Mouse (Mus musculus) liver, postnatal 0 days (tissue): ENCODE data around the gene Zkscan17. TPM values are rescaled to one million over a fixed set of nuclear protein-coding genes. Genes with fewer than 3 reads are reported as not detected.

Experiments
- ATAC-seq: fragments of 200-750 bp; cut with Nextera tagmentation; 2 replicates; pipeline ENCODE4 v1.8.0; 2017; ENCODE audit warnings: mild to moderate bottlenecking, moderate library complexity
- DNase-seq: peaks from one replicate; pipeline ENCODE4 v3.0.0-alpha.2; 2016
- H3K27ac ChIP-seq: fragments of 300-500 bp; sonication (generic); 2 replicates; pipeline ENCODE4 v1.5.1; 2014; ENCODE audit warnings: antibody characterized with exemption, moderate library complexity, mild to moderate bottlenecking, low read depth
- H3K27me3 ChIP-seq: fragments of 300-500 bp; sonication (generic); 2 replicates; pipeline ENCODE4 v1.6.1; 2014; ENCODE audit warnings: low read length, control low read depth, mixed read lengths; ENCODE audit not compliant: insufficient read depth
- H3K36me3 ChIP-seq: fragments of 300-500 bp; sonication (generic); replicated peaks from 2 replicates; pipeline ENCODE4 v1.6.1; 2014; ENCODE audit warnings: mild to moderate bottlenecking, control low read depth, low read length, moderate library complexity, mixed read lengths; ENCODE audit not compliant: insufficient read depth
- H3K4me1 ChIP-seq: fragments of 300-500 bp; sonication (generic); 2 replicates; pipeline ENCODE4 v1.6.1; 2014; ENCODE audit warnings: antibody characterized with exemption, mild to moderate bottlenecking, control low read depth; ENCODE audit not compliant: insufficient read depth
- H3K4me2 ChIP-seq: fragments of 300-500 bp; sonication (generic); 2 replicates; pipeline ENCODE4 v1.6.1; 2014; ENCODE audit warnings: low read depth, mild to moderate bottlenecking, low read length, moderate library complexity, mixed read lengths
- H3K4me3 ChIP-seq: fragments of 300-500 bp; sonication (generic); 2 replicates; pipeline ENCODE4 v1.5.1; 2014; ENCODE audit warnings: low read depth, low read length
- H3K9ac ChIP-seq: fragments of 300-500 bp; sonication (generic); replicated peaks from 2 replicates; pipeline ENCODE4 v1.6.1; 2014; ENCODE audit warnings: mild to moderate bottlenecking, moderate library complexity
- H3K9me3 ChIP-seq: fragments of 300-500 bp; sonication (generic); 2 replicates; pipeline ENCODE4 v1.6.1; 2016; ENCODE audit warnings: mild to moderate bottlenecking, control low read depth, low read length, mixed read lengths
- CTCF ChIP-seq: sonication (generic); IDR thresholded peaks from 2 replicates; pipeline ENCODE4 v1.5.1; 2016; ENCODE audit warnings: antibody characterized with exemption, low read depth
- EP300 ChIP-seq: IDR thresholded peaks from 2 replicates; pipeline ENCODE4 v1.6.1; 2016; ENCODE audit warnings: antibody characterized with exemption, low read depth, mild to moderate bottlenecking
- WGBS: fragments of 180-500 bp; shearing (Covaris S2); extraction: QIAGEN DNeasy Blood & Tissue Kit; methylation state at CpG from one replicate; pipeline ENCODE4 v1.1.7; 2014; ENCODE audit not compliant: insufficient replicate concordance; 5-methylcytosine and 5-hydroxymethylcytosine counted together
- polyA plus RNA-seq: library from polyadenylated mRNA; unstranded; fragments of >200 nt; fragmentation: Nextera tagmentation; extraction: Ambion mirVana; gene quantifications from 2 replicates; pipeline ENCODE4 v1.2.1, GENCODE M21; 2015

Gene Zkscan17
- polyA plus RNA-seq, 1 experiment from 2014 or later = 5.4 TPM

DNA sequence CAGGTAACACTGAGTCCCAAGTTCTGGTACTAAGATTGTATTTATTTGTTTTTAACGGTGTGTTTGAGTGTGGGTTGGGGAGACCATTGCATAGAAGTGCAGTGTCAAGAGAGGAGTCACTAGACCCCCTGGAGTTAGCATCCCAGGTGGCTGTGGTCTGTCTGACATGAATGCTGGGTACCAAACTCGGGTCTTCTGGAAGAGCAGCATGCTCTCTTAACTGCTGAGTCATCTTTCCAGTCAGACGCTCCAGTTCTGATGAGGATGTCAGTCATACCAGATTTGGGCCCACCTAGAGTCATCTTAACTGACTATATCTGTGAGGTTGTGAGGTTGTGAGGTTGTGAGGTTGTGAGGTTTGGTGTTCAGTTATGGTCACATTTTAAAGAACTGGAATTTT, 34.4 kb upstream of the Zkscan17 start:
- H3K36me3 ChIP-seq = no peaks in the 10 kb centered on the region
- H3K4me1 ChIP-seq = no peaks in the 10 kb centered on the region
- ATAC-seq = no peak
- H3K4me2 ChIP-seq = no peak overlapping the region
- H3K27me3 ChIP-seq = no peaks in the 10 kb centered on the region
- H3K4me3 ChIP-seq = no peak overlapping the region
- WGBS = 43% methylated on average over 3 of the region's 3 CpGs
- no peak for DNase-seq
- TF ChIP-seq EP300 (no peak), CTCF (no peak)
- H3K9me3 ChIP-seq = no peaks in the 10 kb centered on the region
- H3K27ac ChIP-seq = no peak overlapping the region
- no peak overlapping the region for H3K9ac ChIP-seq

DNA sequence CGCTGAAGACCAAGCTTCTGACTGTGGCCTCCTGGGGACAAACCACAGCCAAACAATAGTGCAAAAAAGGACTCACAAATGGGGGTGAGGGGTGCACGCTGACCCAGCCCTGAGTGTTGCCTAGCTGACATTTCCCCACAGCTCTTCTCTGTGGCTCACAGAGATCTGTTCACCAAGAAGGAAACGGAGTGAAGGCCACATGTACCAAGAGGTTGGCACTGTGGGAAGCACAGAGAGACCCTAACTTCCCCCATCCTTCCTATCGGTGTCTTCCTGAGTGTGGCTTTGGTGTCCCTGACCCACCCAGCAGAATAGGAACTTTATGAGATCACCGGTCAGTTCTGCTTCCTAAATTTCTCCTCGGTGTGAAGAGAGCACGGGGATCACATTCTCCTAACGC, 28.0 kb upstream of the Zkscan17 start:
- TF ChIP-seq CTCF = no peak
- no peak for TF ChIP-seq EP300
- no peak for ATAC-seq

DNA sequence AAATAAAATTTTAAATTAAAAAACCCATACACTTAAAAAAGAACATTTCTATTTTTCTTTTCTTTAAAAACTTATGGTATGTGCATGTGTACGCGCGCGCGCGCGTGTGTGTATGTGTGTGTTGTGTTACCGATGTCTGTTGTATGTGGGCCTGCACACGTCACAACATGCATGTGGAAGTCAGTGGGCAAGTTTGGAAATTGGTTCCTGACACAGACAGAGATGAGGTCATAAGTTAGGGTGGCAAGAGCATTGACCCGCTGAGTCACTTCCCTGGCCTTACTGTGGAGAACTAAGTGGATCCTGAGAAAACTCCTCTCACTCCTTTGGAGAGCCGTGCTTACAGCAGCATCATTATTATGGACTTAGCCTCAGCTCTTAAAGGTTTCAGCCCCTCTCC, 27.6 kb upstream of the Zkscan17 start:
- DNase-seq = no peak
- WGBS = 89% methylated on average over 11 of the region's 11 CpGs
- Histone ChIP-seq H3K9ac (no peak overlapping the region), H3K9me3 (no peaks in the 10 kb centered on the region), H3K4me2 (no peak overlapping the region), H3K4me3 (no peak overlapping the region), H3K27me3 (no peaks in the 10 kb centered on the region), H3K4me1 (no peaks in the 10 kb centered on the region), H3K27ac (no peak overlapping the region), H3K36me3 (no peaks in the 10 kb centered on the region)
- ATAC-seq = no peak
- TF ChIP-seq EP300 = no peak
- TF ChIP-seq CTCF = no peak

More for the DNA sequence above, 28.0 kb upstream of the Zkscan17 start:
- no peak for DNase-seq
- Histone ChIP-seq H3K9ac (no peak overlapping the region), H3K9me3 (no peaks in the 10 kb centered on the region), H3K27ac (no peak overlapping the region), H3K36me3 (no peaks in the 10 kb centered on the region), H3K4me1 (no peaks in the 10 kb centered on the region), H3K4me2 (no peak overlapping the region), H3K27me3 (no peaks in the 10 kb centered on the region), H3K4me3 (no peak overlapping the region)
- WGBS = 33% methylated on average over 8 of the region's 8 CpGs

DNA sequence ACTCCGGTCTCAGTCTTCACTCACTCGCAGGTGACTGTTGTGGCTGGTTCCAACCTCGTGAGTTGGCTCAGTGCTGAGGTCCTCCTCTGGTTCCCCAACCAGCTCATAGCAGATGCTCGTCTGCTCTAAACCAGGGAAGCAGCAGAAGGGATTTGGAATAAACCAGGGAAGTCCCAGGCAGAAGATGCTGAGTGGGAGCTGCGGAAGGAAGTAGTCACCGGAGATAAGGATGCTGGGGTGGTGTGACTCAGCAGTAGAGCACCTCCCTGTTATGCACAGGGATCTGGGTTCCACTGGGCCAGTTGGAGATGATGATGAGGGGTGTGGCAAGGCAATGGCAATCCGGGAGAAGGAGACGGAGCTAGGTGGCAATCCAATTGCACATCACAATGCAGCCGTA, 17.5 kb upstream of the Zkscan17 start:
- Histone ChIP-seq H3K4me2 (peak overlapping the region; percentile 27; the same call in 1 of the 2 replicates), H3K4me3 (no peak overlapping the region; the same call in 1 of the 2 replicates), H3K36me3 (no peaks in the 10 kb centered on the region), H3K9me3 (no peaks in the 10 kb centered on the region), H3K4me1 (peaks cover 16% of the 10 kb centered on the region), H3K9ac (no peak overlapping the region), H3K27ac (no peak overlapping the region), H3K27me3 (no peaks in the 10 kb centered on the region)
- TF ChIP-seq CTCF (no peak), EP300 (no peak)
- DNase-seq = no peak
- no peak for ATAC-seq
- 66% methylated on average over 9 of the region's 9 CpGs for WGBS

DNA sequence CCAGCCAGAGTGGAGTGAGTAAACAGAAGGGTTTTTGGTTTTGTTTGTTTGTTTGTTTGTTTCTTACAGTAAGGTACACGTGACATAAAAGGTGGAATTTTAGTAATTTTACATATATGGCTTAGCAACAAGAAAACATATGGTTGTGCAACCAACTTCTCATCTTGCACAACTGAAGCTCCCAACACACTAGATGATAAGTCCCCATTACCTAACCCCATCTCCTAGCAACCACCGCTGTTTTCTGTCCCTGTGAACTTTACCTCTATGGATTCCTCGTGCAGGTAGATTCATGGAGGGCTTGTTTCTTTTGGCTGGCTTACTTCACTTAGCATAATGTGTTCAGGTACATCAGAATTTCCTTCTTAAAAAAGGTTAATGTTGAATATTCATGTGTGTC, 16.8 kb upstream of the Zkscan17 start:
- Histone ChIP-seq H3K4me1 (peaks cover 16% of the 10 kb centered on the region), H3K27me3 (no peaks in the 10 kb centered on the region), H3K9ac (no peak overlapping the region), H3K9me3 (no peaks in the 10 kb centered on the region), H3K36me3 (no peaks in the 10 kb centered on the region), H3K27ac (0 out of 2 replicates have a peak overlapping the region, but pooled peaks have one; percentile 32), H3K4me3 (no peak overlapping the region; the same call in 1 of the 2 replicates), H3K4me2 (peak overlapping the region; percentile 27)
- TF ChIP-seq CTCF (no peak), EP300 (peak; percentile 26; the same call in 1 of the 2 replicates)
- DNase-seq (peak; percentile 50), ATAC-seq (peak; percentile 87)
- 35% methylated on average over 3 of the region's 3 CpGs for WGBS

DNA sequence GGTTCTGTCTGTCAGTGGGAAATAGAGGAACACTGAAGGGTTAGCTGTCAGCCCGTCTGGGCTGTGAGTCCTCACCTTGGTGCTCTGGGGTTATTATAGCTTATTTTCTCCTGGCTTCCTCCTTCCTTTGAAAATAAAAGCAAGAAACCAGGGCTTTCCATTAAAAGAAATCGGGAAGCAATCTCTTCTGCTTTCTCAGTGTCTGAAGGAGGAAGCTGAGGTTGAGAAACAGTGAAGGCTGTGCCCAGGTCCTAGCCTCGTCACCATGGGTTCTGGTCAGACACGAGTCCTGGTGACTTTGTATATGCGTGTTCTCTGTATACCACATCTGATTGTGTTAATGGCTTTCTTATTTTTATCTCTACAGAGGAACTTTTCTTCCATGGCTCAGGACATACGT, 15.9 kb upstream of the Zkscan17 start:
- H3K27me3 ChIP-seq = no peaks in the 10 kb centered on the region
- peaks cover 16% of the 10 kb centered on the region for H3K4me1 ChIP-seq
- peak overlapping the region; percentile 60 for H3K27ac ChIP-seq
- DNase-seq (no peak), ATAC-seq (peak; percentile 41)
- no peak overlapping the region for H3K9ac ChIP-seq
- no peaks in the 10 kb centered on the region for H3K36me3 ChIP-seq
- no peaks in the 10 kb centered on the region for H3K9me3 ChIP-seq
- no peak for TF ChIP-seq EP300
- no peak for TF ChIP-seq CTCF
- H3K4me2 ChIP-seq = no peak overlapping the region
- 29% methylated on average over 6 of the region's 6 CpGs for WGBS
- no peak overlapping the region for H3K4me3 ChIP-seq

DNA sequence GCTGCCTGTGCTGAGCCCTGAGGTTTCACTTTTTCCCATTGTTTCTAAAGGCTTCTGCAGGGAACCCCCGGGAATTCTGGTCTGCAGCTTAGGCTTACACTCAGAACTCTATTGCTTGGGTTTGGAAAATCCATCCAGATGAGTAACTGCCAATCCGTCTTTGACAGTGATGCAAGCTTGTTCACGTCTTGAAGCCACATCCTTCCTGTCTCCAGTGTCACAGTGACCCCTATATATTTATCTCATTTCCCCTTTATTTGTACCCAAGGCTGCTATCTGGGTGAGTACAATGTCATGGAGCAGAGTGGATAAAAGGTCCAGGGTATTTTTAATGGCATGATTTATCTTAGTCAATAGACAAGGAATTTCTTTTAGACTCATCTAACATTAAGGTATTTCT, 14.8 kb upstream of the Zkscan17 start, which contains the start of gene Nlrp3:
Gene Nlrp3 (plus strand): TSS at position 245 of the 400 bp plus-strand sequence.
- H3K9ac ChIP-seq = no peak within 1 kb of the TSS
- no peaks in the 10 kb centered on the region for H3K9me3 ChIP-seq
- no peak within 1 kb of the TSS for H3K4me3 ChIP-seq
- no peak for ATAC-seq
- 25% methylated on average over 3 of the region's 3 CpGs for WGBS
- H3K4me1 ChIP-seq = peaks cover 16% of the 10 kb centered on the region
- peak within 1 kb of the TSS; percentile 22; the same call in 1 of the 2 replicates for H3K4me2 ChIP-seq
- H3K36me3 ChIP-seq = no peaks in the 10 kb centered on the region
- H3K27ac ChIP-seq = peak within 1 kb of the TSS; percentile 60
- TF ChIP-seq CTCF (no peak), EP300 (0 out of 2 replicates have a peak, but pooled peaks have one; percentile 24)
- no peak for DNase-seq
- H3K27me3 ChIP-seq = no peaks in the 10 kb centered on the region
